Mouse (Mus musculus) layer of hippocampus, adult 9-10 months (tissue): ENCODE data around the gene Angptl6.
A peak's percentile ranks its signal among the peaks of the same experiment; 100 is the strongest.

Experiments
- DNase-seq: peaks from one replicate; pipeline ENCODE4 v3.0.0; 2022; ENCODE audit warnings: low spot score

Gene Angptl6

GRCm38 (mm10) chr9:20879097-20879792, at the start of gene Angptl6:
Gene Angptl6 (minus strand): TSS chr9:20879727.
- no peak for DNase-seq

GRCm38 (mm10) chr9:20923258-20923657, 43.7 kb upstream of the Angptl6 start:
- no peak for DNase-seq

GRCm38 (mm10) chr9:20916160-20916559, 36.6 kb upstream of the Angptl6 start:
- no peak for DNase-seq

- DNase-seq: no peak
Measured at GRCm38 (mm10) chr9:20909948-20910347, 30.4 kb upstream of the Angptl6 start.

- DNase-seq: no peak
Measured at GRCm38 (mm10) chr9:20902174-20902491, 22.6 kb upstream of the Angptl6 start.

- no peak for DNase-seq
Measured at GRCm38 (mm10) chr9:20901466-20902173, 22.1 kb upstream of the Angptl6 start.

- no peak for DNase-seq
Measured at GRCm38 (mm10) chr9:20898511-20899073, 19.1 kb upstream of the Angptl6 start, which contains the start of gene Eif3g. Gene Eif3g (minus strand): TSS chr9:20898623.

- DNase-seq: no peak
Measured at GRCm38 (mm10) chr9:20897736-20898510, 18.4 kb upstream of the Angptl6 start.

- no peak for DNase-seq
Measured at GRCm38 (mm10) chr9:20895382-20895781, 15.9 kb upstream of the Angptl6 start.

GRCm38 (mm10) chr9:20894629-20895028, 15.1 kb upstream of the Angptl6 start:
- DNase-seq: no peak

- DNase-seq: no peak
Measured at GRCm38 (mm10) chr9:20893590-20894343, 14.2 kb upstream of the Angptl6 start.

- no peak for DNase-seq
Measured at GRCm38 (mm10) chr9:20893069-20893468, 13.5 kb upstream of the Angptl6 start.

- no peak for DNase-seq
Measured at GRCm38 (mm10) chr9:20892104-20892653, 12.7 kb upstream of the Angptl6 start.

GRCm38 (mm10) chr9:20891339-20892103, 12.0 kb upstream of the Angptl6 start:
- no peak for DNase-seq

GRCm38 (mm10) chr9:20890411-20890810, 10.9 kb upstream of the Angptl6 start:
- no peak for DNase-seq

- DNase-seq: no peak
Measured at GRCm38 (mm10) chr9:20889185-20890141, 9.9 kb upstream of the Angptl6 start.

- DNase-seq: no peak
Measured at GRCm38 (mm10) chr9:20888386-20888765, 8.8 kb upstream of the Angptl6 start.

- DNase-seq: peak; percentile 92
Measured at GRCm38 (mm10) chr9:20887704-20888385, 8.3 kb upstream of the Angptl6 start, which contains the start of gene Ppan. Gene Ppan (plus strand): TSS chr9:20888175.

- DNase-seq: no peak
Measured at GRCm38 (mm10) chr9:20887191-20887590, 7.7 kb upstream of the Angptl6 start.
